Mouse (Mus musculus): Measurements from ENCODE around the gene Krt15.

The Krt15 gene

GRCm38 (mm10) chr11:100100391-100100790 is 35.3 kb downstream of the Krt15 start:
- H3K27me3 ChIP-seq (ENCODE audit: control insufficient read depth, insufficient read depth, low read length, poor library complexity, severe bottlenecking), result no peaks in the 10 kb centered on the region
- H3K36me3 ChIP-seq (ENCODE audit: control insufficient read depth, insufficient read depth, low read length, poor library complexity, severe bottlenecking), result no peaks in the 10 kb centered on the region
- DNase-seq (ENCODE audit: low read depth, low spot score), result no peak

- Histone ChIP-seq H3K36me3 (ENCODE audit: control insufficient read depth, insufficient read depth, low read length, poor library complexity, severe bottlenecking) (no peaks in the 10 kb centered on the region), H3K27me3 (ENCODE audit: control insufficient read depth, insufficient read depth, low read length, poor library complexity, severe bottlenecking) (no peaks in the 10 kb centered on the region)
- no peak for DNase-seq (ENCODE audit: low read depth, low spot score)
Measured at GRCm38 (mm10) chr11:100097819-100098218, 37.9 kb downstream of the Krt15 start.

GRCm38 (mm10) chr11:100096141-100096540 is 39.6 kb downstream of the Krt15 start, which contains the start of gene Krt35:
TSS of gene Krt35 (minus strand) at chr11:100096241.
- no peak for DNase-seq (ENCODE audit: low read depth, low spot score)
- Histone ChIP-seq H3K36me3 (ENCODE audit: control insufficient read depth, insufficient read depth, low read length, poor library complexity, severe bottlenecking) (no peaks in the 10 kb centered on the region), H3K27me3 (ENCODE audit: control insufficient read depth, insufficient read depth, low read length, poor library complexity, severe bottlenecking) (no peaks in the 10 kb centered on the region)

GRCm38 (mm10) chr11:100088378-100089025 is 47.2 kb downstream of the Krt15 start:
- Histone ChIP-seq H3K36me3 (ENCODE audit: control insufficient read depth, insufficient read depth, low read length, poor library complexity, severe bottlenecking) (no peaks in the 10 kb centered on the region), H3K27me3 (ENCODE audit: control insufficient read depth, insufficient read depth, low read length, poor library complexity, severe bottlenecking) (no peaks in the 10 kb centered on the region)
- DNase-seq (ENCODE audit: low read depth, low spot score), result no peak

GRCm38 (mm10) chr11:100087861-100088260 is 47.9 kb downstream of the Krt15 start, which contains the start of gene Krt32:
TSS of gene Krt32 (minus strand) at chr11:100088226.
- H3K27me3 ChIP-seq (ENCODE audit: control insufficient read depth, insufficient read depth, low read length, poor library complexity, severe bottlenecking), result no peaks in the 10 kb centered on the region
- DNase-seq (ENCODE audit: low read depth, low spot score), result no peak
- no peaks in the 10 kb centered on the region for H3K36me3 ChIP-seq (ENCODE audit: control insufficient read depth, insufficient read depth, low read length, poor library complexity, severe bottlenecking)
